Mouse (Mus musculus) cortical plate, adult 2 months (tissue): ENCODE measurements around the gene Ccdc78. TPM values are rescaled to one million over a fixed set of nuclear protein-coding genes. Genes with fewer than 3 reads are reported as not detected.
A peak's percentile ranks its signal among the peaks of the same experiment; 100 is the strongest.
"Not testable (repeated sequence)": the region's sequence is repeated elsewhere in the genome, so short reads cannot be mapped to it uniquely, and the experiment has no call there.

Source experiments
- H3K27ac ChIP-seq: fragments of 200-500 bp; 2 replicates; pipeline ENCODE4 v1.5.1; 2012; ENCODE audit warnings: low read length, control low read depth, inconsistent platforms; ENCODE audit not compliant: insufficient read depth
- H3K4me1 ChIP-seq: fragments of 200-500 bp; 2 replicates; pipeline ENCODE4 v1.6.1; 2011; ENCODE audit warnings: low read length; ENCODE audit not compliant: control insufficient read depth, insufficient read depth
- H3K4me3 ChIP-seq: fragments of 200-500 bp; 2 replicates; pipeline ENCODE4 v1.5.1; 2011; ENCODE audit warnings: mild to moderate bottlenecking, low read length, control low read depth; ENCODE audit not compliant: insufficient read depth
- CTCF ChIP-seq: fragments of 200-500 bp; IDR thresholded peaks from 2 replicates; pipeline ENCODE4 v1.5.1; 2011; ENCODE audit warnings: mild to moderate bottlenecking, control low read depth, low read length; ENCODE audit not compliant: insufficient read depth; ENCODE audit errors: extremely low read depth
- POLR2A ChIP-seq: fragments of 200-500 bp; IDR thresholded peaks from 2 replicates; pipeline ENCODE4 v1.6.1; 2011; ENCODE audit warnings: mild to moderate bottlenecking, low read length, control low read depth; ENCODE audit not compliant: insufficient read depth; ENCODE audit errors: extremely low read depth
- polyA plus RNA-seq: library from polyadenylated mRNA; depleted of rRNA; stranded (reverse); fragments of >200 nt; gene quantifications from 2 replicates; pipeline ENCODE4 v1.2.3, GENCODE M21; 2012

The Ccdc78 gene
- polyA plus RNA-seq, 1 experiment = 0.52 TPM

DNA sequence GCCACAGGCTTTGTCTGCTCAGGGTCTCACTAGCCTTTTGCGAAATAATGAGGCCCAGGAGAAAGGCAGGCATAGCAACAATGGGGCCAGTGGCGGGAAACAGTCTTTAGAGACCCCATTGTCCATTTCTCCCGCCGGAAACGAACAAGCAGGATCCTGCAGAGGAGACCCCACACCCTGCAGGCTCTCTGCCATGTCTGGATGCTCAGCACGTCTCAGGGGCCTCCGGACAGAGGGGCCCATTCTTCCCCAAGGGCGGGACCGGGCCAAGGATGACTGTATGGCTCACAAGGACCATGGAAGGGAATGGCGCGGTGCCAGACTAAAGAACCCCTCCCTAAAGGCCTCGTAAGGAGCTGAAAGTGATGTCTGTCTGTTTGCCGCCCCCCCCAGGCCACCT, 7.8 kb downstream of the Ccdc78 start:
- Histone ChIP-seq H3K4me3 (no peak overlapping the region), H3K4me1 (peaks cover 5% of the 10 kb centered on the region), H3K27ac (no peak overlapping the region)
- no peak for TF ChIP-seq POLR2A
- TF ChIP-seq CTCF = no peak

- peak overlapping the region; percentile 17; the same call in 1 of the 2 replicates for H3K4me3 ChIP-seq
- peak overlapping the region; percentile 75 for H3K27ac ChIP-seq
- H3K4me1 ChIP-seq = peaks cover 5% of the 10 kb centered on the region
- TF ChIP-seq CTCF (no peak), POLR2A (no peak)
Measured at GRCm38 (mm10) chr17:25794998-25795397, 8.6 kb downstream of the Ccdc78 start.

- TF ChIP-seq CTCF = no peak
- TF ChIP-seq POLR2A = no peak
- Histone ChIP-seq H3K4me1 (peaks cover 5% of the 10 kb centered on the region), H3K4me3 (peak within 1 kb of the TSS; percentile 41), H3K27ac (peak within 1 kb of the TSS; percentile 82)
Measured at GRCm38 (mm10) chr17:25795609-25796092, 9.3 kb downstream of the Ccdc78 start, which contains the start of gene AC134908.4. TSS of gene AC134908.4 (minus strand) at chr17:25795659.

GRCm38 (mm10) chr17:25796211-25796771, 9.9 kb downstream of the Ccdc78 start:
- Histone ChIP-seq H3K4me3 (peak overlapping the region; percentile 41), H3K27ac (peak overlapping the region; percentile 82; the same call in 1 of the 2 replicates), H3K4me1 (peaks cover 4% of the 10 kb centered on the region)
- TF ChIP-seq CTCF (no peak), POLR2A (no peak)

DNA sequence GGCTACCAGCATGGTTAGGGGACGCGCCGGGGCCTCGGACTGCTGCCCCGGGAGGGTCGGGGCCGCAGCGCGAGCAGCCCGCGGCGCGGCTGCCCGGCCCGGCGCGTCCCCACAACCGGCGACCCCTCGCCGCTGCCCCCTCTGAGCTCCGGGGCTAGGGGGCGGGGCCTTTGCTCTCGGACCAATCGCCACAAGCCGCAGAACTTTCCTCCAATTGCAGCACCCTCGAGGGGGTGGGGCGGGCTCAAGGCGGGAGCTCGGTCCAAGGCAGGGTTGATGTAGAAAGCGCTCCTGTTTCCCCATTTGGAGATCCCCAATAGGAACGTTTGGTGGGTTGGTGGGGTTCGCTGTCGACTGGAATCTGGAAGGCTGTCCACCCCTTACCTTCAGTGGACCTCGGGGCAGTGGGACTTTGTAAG, 10.6 kb downstream of the Ccdc78 start, which contains the start of gene Metrn:
Gene Metrn (minus strand): TSS at position 186 of the 419 bp plus-strand sequence.
- TF ChIP-seq POLR2A = no peak
- no peak for TF ChIP-seq CTCF
- peak within 1 kb of the TSS; percentile 82; the same call in 1 of the 2 replicates for H3K27ac ChIP-seq
- H3K4me3 ChIP-seq = peak within 1 kb of the TSS; percentile 41
- H3K4me1 ChIP-seq = peaks cover 3% of the 10 kb centered on the region; the same call in 1 of the 2 replicates

- H3K27ac ChIP-seq = no peak overlapping the region
Measured at GRCm38 (mm10) chr17:25801029-25801428, 14.6 kb downstream of the Ccdc78 start.

DNA sequence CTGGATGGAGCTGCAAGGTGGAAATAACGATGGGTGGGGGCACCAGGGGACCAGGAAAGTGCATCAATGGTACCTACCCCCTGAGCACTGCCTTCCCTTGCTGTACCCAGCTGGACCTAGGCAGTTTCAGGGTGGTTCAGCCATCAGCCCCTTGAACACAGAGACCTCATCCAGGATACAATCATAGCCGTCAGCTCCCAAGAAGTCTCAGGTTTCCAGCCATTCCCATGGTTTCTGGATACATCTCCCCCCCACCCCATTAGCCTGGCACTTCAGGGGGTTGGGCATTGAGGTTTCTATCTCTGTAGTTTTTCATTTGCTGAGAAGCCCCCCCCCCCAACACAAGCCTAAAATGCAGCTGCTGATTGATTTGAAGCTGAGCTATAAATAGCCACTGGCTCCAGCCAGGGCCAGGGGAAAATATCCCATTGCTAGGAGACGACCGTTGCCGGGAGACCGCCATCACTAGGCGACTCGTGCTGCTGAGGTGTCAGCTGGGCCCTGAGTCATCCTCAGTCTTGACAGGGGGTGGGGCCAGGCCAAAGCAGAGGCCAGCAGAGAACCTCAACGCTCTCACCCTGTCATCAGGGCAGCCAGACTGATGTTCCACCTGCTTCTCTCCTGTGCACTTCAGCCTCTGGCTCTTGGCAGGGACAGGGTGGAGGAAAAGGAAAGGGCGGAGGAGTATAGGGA, 16.6 kb downstream of the Ccdc78 start:
- TF ChIP-seq CTCF (no peak), POLR2A (peak; percentile 76; the same call in 1 of the 2 replicates)
- Histone ChIP-seq H3K4me1 (peaks cover 9% of the 10 kb centered on the region), H3K4me3 (peak overlapping the region; percentile 32), H3K27ac (peak overlapping the region; percentile 88)

More at GRCm38 (mm10) chr17:25801029-25801428, 14.6 kb downstream of the Ccdc78 start:
- Histone ChIP-seq H3K4me3 (no peak overlapping the region), H3K4me1 (peaks cover 9% of the 10 kb centered on the region)
- TF ChIP-seq CTCF = peak; percentile 84
- TF ChIP-seq POLR2A = no peak

DNA sequence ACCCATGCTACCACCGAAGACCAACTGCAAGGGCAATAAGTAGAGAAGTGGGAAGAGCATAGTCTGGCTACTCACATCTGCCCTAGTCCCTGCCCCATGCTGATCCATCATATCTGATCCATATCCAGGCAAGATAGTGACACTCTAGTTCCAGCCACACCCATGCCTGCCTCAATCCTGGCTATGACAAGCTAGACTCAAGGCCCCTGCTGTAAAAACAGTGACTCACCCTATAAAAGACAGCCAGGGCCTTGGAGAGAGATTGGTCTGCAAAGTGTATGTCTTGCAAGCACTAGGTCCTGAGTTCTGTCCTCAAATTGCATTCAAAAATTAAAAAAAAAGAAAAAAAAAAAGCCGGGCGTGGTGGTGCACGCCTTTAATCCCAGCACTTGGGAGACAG, 20.1 kb downstream of the Ccdc78 start:
- Histone ChIP-seq H3K27ac (no peak overlapping the region), H3K4me3 (no peak overlapping the region), H3K4me1 (peaks cover 13% of the 10 kb centered on the region)
- TF ChIP-seq POLR2A (no peak), CTCF (no peak)

DNA sequence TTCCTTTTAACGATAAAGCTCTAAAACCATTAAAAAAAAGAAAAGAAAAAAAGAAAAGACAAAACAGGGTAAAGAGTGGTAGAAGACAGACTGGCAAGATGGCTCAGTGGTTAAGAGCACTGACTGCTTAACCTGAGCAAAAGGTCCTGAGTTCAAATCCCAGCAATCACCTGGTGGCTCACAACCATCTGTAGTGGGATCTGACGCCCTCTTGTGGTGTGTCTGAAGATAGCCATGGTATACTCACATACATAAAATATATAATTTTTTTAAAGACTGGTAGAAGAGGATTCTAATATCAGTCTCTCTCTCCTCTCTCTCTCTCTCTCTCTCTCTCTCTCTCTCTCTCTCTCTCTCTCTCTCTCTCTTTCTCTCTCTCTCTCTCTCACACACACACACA, 21.1 kb downstream of the Ccdc78 start:
- not testable (repeated sequence) for H3K4me3 ChIP-seq, H3K27ac ChIP-seq
- H3K4me1 ChIP-seq = peaks cover 13% of the 10 kb centered on the region

DNA sequence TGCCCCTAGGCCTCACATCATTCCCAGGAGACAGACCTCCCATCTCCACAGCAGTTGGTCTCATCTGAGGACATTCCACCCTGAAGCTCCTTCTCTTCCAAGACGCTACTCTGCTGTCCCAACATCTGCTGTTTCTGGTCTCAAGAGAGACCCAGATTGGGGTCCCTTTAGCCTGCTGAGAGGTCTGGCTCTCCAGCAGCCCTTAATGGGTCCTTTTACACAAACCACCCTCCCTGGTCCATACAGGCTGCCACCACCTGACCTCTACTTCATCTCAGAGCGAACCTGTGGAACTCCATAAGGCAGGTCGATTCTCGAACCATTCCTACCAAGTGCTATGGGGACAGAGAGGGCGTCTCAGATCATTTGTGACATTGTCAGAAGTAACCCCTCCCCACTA, 21.6 kb downstream of the Ccdc78 start:
- Histone ChIP-seq H3K4me1 (peaks cover 13% of the 10 kb centered on the region), H3K4me3 (peak overlapping the region; percentile 99), H3K27ac (peak overlapping the region; percentile 58; the same call in 1 of the 2 replicates)
- TF ChIP-seq POLR2A = no peak
- TF ChIP-seq CTCF = no peak
